Mouse (Mus musculus) MEL (cell line): ENCODE measurements around the gene Nck2.

ENCODE experiments used
- BHLHE40 ChIP-seq: IDR thresholded peaks from 2 replicates; pipeline ENCODE4 v1.6.1; 2012; ENCODE audit warnings: low read depth, mild to moderate bottlenecking, inconsistent platforms, low read length, improper control_type of control experiment, borderline replicate concordance
- EP300 ChIP-seq, 2 experiments: IDR thresholded peaks; 2 replicates each; pipeline ENCODE4 v1.6.1; 2011; ENCODE audit warnings: improper control_type of control experiment in 2 of 2, low read length in 2 of 2, low read depth in 1 of 2, mild to moderate bottlenecking in 1 of 2
- MAFK ChIP-seq: IDR thresholded peaks from 2 replicates; pipeline ENCODE4 v1.6.1; 2011; ENCODE audit warnings: low read depth, mild to moderate bottlenecking, low read length, improper control_type of control experiment, borderline replicate concordance
- POLR2A ChIP-seq, 2 experiments: IDR thresholded peaks; 2 replicates each; pipeline ENCODE4 v1.6.1; 2011 to 2012; ENCODE audit warnings: low read length in 2 of 2, mild to moderate bottlenecking in 2 of 2, control low read depth in 1 of 2, improper control_type of control experiment in 1 of 2, low read depth in 1 of 2, moderate library complexity in 1 of 2; ENCODE audit not compliant: control insufficient read depth in 1 of 2, insufficient read depth in 1 of 2, poor library complexity in 1 of 2

- no peak for TF ChIP-seq MAFK
- no peak for TF ChIP-seq POLR2A (IDR thresholded peaks at IDR 0.05; ENCODE audit: control insufficient read depth in 1 of 2, insufficient read depth in 1 of 2, low read depth in 1 of 2, low read length in 2 of 2, poor library complexity in 1 of 2)
- no peak for TF ChIP-seq BHLHE40
- no peak for TF ChIP-seq EP300 (IDR thresholded peaks at IDR 0.05; ENCODE audit: low read depth in 1 of 2, low read length in 2 of 2)
Measured at GRCm38 (mm10) chr1:43403341-43403740, 41.0 kb upstream of the Nck2 start.
